Mouse (Mus musculus): ENCODE results near the gene Fam131b. TPM values are rescaled to one million over a fixed set of nuclear protein-coding genes. Genes with fewer than 3 reads are reported as not detected.

The Fam131b gene
- total RNA-seq, 2 experiments from 2014 or later: 2.2 TPM

Other genes starting within 250 kb of the Fam131b start
- not detected for gene Tas2r139, start 183.7 kb downstream of the Fam131b start, total RNA-seq (2021)
- not detected for gene Tas2r144, start 109.3 kb downstream of the Fam131b start, total RNA-seq (2021)
- gene Gstk1, start 78.7 kb downstream of the Fam131b start, total RNA-seq (2021): 1 to 10 TPM; 6.5 to 7.5 TPM
- not detected for gene Tmem139, start 62.7 kb downstream of the Fam131b start, total RNA-seq (2021)
- 10 to 100 TPM; 21.1 to 23.0 TPM for gene Casp2, start 59.7 kb downstream of the Fam131b start, total RNA-seq (2021)
- 10 to 100 TPM; 33.8 to 41.2 TPM for gene Clcn1, start 38.0 kb downstream of the Fam131b start, total RNA-seq (2021)
- gene Zyx, start 25.0 kb upstream of the Fam131b start, total RNA-seq (2021): 100 to 1,000 TPM; 113 to 128 TPM
- gene Epha1, start 48.6 kb upstream of the Fam131b start, total RNA-seq (2021): under 1 TPM; 0.27 to 0.57 TPM
- gene Tas2r143, start 75.6 kb upstream of the Fam131b start, total RNA-seq (2021): under 1 TPM in 1 of 2 experiments, not detected in 1; 0.54 TPM
- not detected for gene Tas2r135, start 80.8 kb upstream of the Fam131b start, total RNA-seq (2021)
- gene Tas2r126, start 109.9 kb upstream of the Fam131b start, total RNA-seq (2021): under 1 TPM in 1 of 2 experiments, not detected in 1; 0.39 TPM
- gene Olfr458, start 140.6 kb upstream of the Fam131b start, total RNA-seq (2021): not detected
- gene Olfr457, start 151.7 kb upstream of the Fam131b start, total RNA-seq (2021): not detected
- gene Olfr456, start 162.6 kb upstream of the Fam131b start, total RNA-seq (2021): not detected
- gene Olfr455, start 222.9 kb upstream of the Fam131b start, total RNA-seq (2021): not detected